Mouse (Mus musculus) MEL (cell line): ENCODE data around the gene Serpinb9. TPM values are rescaled to one million over a fixed set of nuclear protein-coding genes. Genes with fewer than 3 reads are reported as not detected.

Experiments
- DNase-seq: peaks from one replicate; pipeline ENCODE4 v3.0.0; 2011; ENCODE audit warnings: low read depth, low spot score
- H3K27ac ChIP-seq: 2 replicates; pipeline ENCODE4 v1.5.1; 2012; ENCODE audit warnings: low read depth, mild to moderate bottlenecking, control low read depth, low read length, moderate library complexity; ENCODE audit not compliant: control insufficient read depth
- H3K27me3 ChIP-seq, 2 experiments: fragments of 150-350 bp in 1 of 2; sonication (generic) in 1 of 2; 2 replicates each; pipeline ENCODE4 v1.6.1; 2012; ENCODE audit warnings: low read length in 2 of 2, mild to moderate bottlenecking in 2 of 2, improper control_type of control experiment in 1 of 2, moderate library complexity in 1 of 2; ENCODE audit not compliant: insufficient read depth in 2 of 2, control insufficient read depth in 1 of 2
- H3K36me3 ChIP-seq, 2 experiments: 2 replicates each; pipeline ENCODE4 v1.6.1; 2012 to 2014; ENCODE audit warnings: low read length in 2 of 2, improper control_type of control experiment in 1 of 2, inconsistent platforms in 1 of 2, mild to moderate bottlenecking in 1 of 2; ENCODE audit not compliant: insufficient read depth in 2 of 2, control insufficient read depth in 1 of 2
- H3K4me1 ChIP-seq, 2 experiments: fragments of 150-350 bp in 1 of 2; sonication (generic) in 1 of 2; 2 replicates each; pipeline ENCODE4 v1.6.1; 2012; ENCODE audit warnings: low read length in 2 of 2, improper control_type of control experiment in 1 of 2, mild to moderate bottlenecking in 1 of 2; ENCODE audit not compliant: insufficient read depth in 2 of 2, control insufficient read depth in 1 of 2
- H3K4me3 ChIP-seq, 2 experiments: fragments of 150-350 bp in 1 of 2; sonication (generic) in 1 of 2; 2 replicates each; pipeline ENCODE4 v1.5.1; 2012; ENCODE audit warnings: low read depth in 2 of 2, low read length in 2 of 2, mild to moderate bottlenecking in 2 of 2, moderate library complexity in 2 of 2, control low read depth in 1 of 2, improper control_type of control experiment in 1 of 2; ENCODE audit not compliant: control insufficient read depth in 1 of 2, insufficient read depth in 1 of 2
- H3K79me2 ChIP-seq: 2 replicates; pipeline ENCODE4 v1.6.1; 2012; ENCODE audit warnings: mild to moderate bottlenecking, low read length, moderate library complexity; ENCODE audit not compliant: control insufficient read depth, poor library complexity, insufficient read depth
- H3K9ac ChIP-seq: 2 replicates; pipeline ENCODE4 v1.6.1; 2012; ENCODE audit warnings: low read depth, mild to moderate bottlenecking, control low read depth, low read length, moderate library complexity; ENCODE audit not compliant: control insufficient read depth, poor library complexity, severe bottlenecking
- H3K9me3 ChIP-seq: fragments of 150-350 bp; sonication (generic); replicated peaks from 2 replicates; pipeline ENCODE4 v1.6.1; 2012; ENCODE audit warnings: mild to moderate bottlenecking, low read length, improper control_type of control experiment, moderate library complexity; ENCODE audit not compliant: insufficient read depth
- CHD2 ChIP-seq: IDR thresholded peaks from 2 replicates; pipeline ENCODE4 v1.6.1; 2011; ENCODE audit warnings: low read length, improper control_type of control experiment
- E2F4 ChIP-seq: IDR thresholded peaks from 2 replicates; pipeline ENCODE4 v1.6.1; 2011; ENCODE audit warnings: low read depth, low read length, improper control_type of control experiment, borderline replicate concordance
- ELF1 ChIP-seq: IDR thresholded peaks from 2 replicates; pipeline ENCODE4 v1.6.1; 2014; ENCODE audit warnings: low read depth, mild to moderate bottlenecking, inconsistent platforms, low read length, improper control_type of control experiment, moderate library complexity
- EP300 ChIP-seq, 2 experiments: IDR thresholded peaks; 2 replicates each; pipeline ENCODE4 v1.6.1; 2011; ENCODE audit warnings: improper control_type of control experiment in 2 of 2, low read length in 2 of 2, low read depth in 1 of 2, mild to moderate bottlenecking in 1 of 2
- ETS1 ChIP-seq: IDR thresholded peaks from 2 replicates; pipeline ENCODE4 v1.6.1; 2012; ENCODE audit warnings: low read depth, mild to moderate bottlenecking, inconsistent platforms, low read length, improper control_type of control experiment, moderate library complexity
- GATA1 ChIP-seq: IDR thresholded peaks from 2 replicates; pipeline ENCODE4 v1.6.1; 2011; ENCODE audit warnings: low read depth, low read length, improper control_type of control experiment
- JUND ChIP-seq: IDR thresholded peaks from 2 replicates; pipeline ENCODE4 v1.6.1; 2011; ENCODE audit warnings: low read depth, mild to moderate bottlenecking, improper control_type of control experiment, low read length
- MAX ChIP-seq: IDR thresholded peaks from 2 replicates; pipeline ENCODE4 v1.6.1; 2011; ENCODE audit warnings: low read length, improper control_type of control experiment
- MAZ ChIP-seq: IDR thresholded peaks from 2 replicates; pipeline ENCODE4 v1.6.1; 2012; ENCODE audit warnings: low read depth, mild to moderate bottlenecking, inconsistent platforms, low read length, improper control_type of control experiment
- MYB ChIP-seq: IDR thresholded peaks from 2 replicates; pipeline ENCODE4 v1.6.1; 2011; ENCODE audit warnings: mild to moderate bottlenecking, low read depth, low read length, improper control_type of control experiment
- RAD21 ChIP-seq: IDR thresholded peaks from 2 replicates; pipeline ENCODE4 v1.6.1; 2011; ENCODE audit warnings: mild to moderate bottlenecking, low read depth, low read length, improper control_type of control experiment
- RCOR1 ChIP-seq: IDR thresholded peaks from 2 replicates; pipeline ENCODE4 v1.6.1; 2012; ENCODE audit warnings: low read depth, mild to moderate bottlenecking, inconsistent platforms, low read length, improper control_type of control experiment
- TAL1 ChIP-seq: IDR thresholded peaks from 2 replicates; pipeline ENCODE4 v1.6.1; 2012; ENCODE audit warnings: mild to moderate bottlenecking, inconsistent platforms, low read length, moderate library complexity, mixed read lengths
- TBP ChIP-seq: IDR thresholded peaks from 2 replicates; pipeline ENCODE4 v1.8.0; 2011; ENCODE audit warnings: low read depth, low read length, improper control_type of control experiment
- UBTF ChIP-seq: IDR thresholded peaks from 2 replicates; pipeline ENCODE4 v1.6.1; 2012; ENCODE audit warnings: low read depth, mild to moderate bottlenecking, inconsistent platforms, low read length, improper control_type of control experiment, moderate library complexity, borderline replicate concordance; ENCODE audit not compliant: insufficient read depth
- ZKSCAN1 ChIP-seq: IDR thresholded peaks from 2 replicates; pipeline ENCODE4 v1.6.1; 2012; ENCODE audit warnings: low read depth, mild to moderate bottlenecking, inconsistent platforms, low read length, improper control_type of control experiment, moderate library complexity
- ZMIZ1 ChIP-seq: IDR thresholded peaks from 2 replicates; pipeline ENCODE4 v1.6.1; 2012; ENCODE audit warnings: low read depth, mild to moderate bottlenecking, inconsistent platforms, low read length, improper control_type of control experiment, moderate library complexity
- ZNF384 ChIP-seq: IDR thresholded peaks from 2 replicates; pipeline ENCODE4 v1.6.1; 2012; ENCODE audit warnings: low read depth, mild to moderate bottlenecking, inconsistent platforms, low read length, improper control_type of control experiment
- polyA plus RNA-seq, 2 experiments: library from polyadenylated mRNA; stranded (reverse) in 1 of 2; unstranded in 1 of 2; fragments of >175 nt in 1 of 2; fragments of >200 nt in 1 of 2; gene quantifications; 2 replicates each; pipeline versions ENCODE4 v1.2.1 to v1.2.4; 2012; ENCODE audit warnings: low replicate concordance in 2 of 2, low read depth in 1 of 2; ENCODE audit not compliant: insufficient read length in 2 of 2, insufficient read depth in 1 of 2, missing spikeins in 1 of 2
- total RNA-seq: library from RNA; depleted of rRNA; stranded (reverse); fragments of 300-350 nt; gene quantifications from 2 replicates; pipeline ENCODE4 v1.2.3, GENCODE M21; 2012; rRNA removed

Serpinb9 gene
- total and polyA plus RNA-seq, 3 experiments, result 1.6 to 2.9 TPM; not detected in 1

DNA sequence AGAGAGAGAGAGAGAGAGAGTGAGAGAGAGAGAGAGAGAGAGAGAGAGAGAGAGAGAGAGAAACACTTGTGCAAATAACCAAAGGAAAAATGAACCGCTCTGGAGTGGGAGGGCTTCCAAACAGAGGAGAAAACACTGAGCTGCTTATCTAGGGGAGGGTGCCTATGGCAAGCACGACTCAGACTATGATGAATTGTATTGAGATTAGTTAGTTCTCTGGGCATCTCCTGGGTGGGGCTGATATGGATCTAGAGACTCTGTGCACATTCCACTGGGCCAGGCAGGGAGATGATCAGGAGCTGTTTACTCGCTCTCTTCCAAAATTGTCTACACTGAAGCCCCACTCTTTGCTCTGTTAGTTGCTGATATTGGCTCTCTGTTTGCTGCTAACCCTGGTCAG, 48.6 kb downstream of the Serpinb9 start:
- Histone ChIP-seq H3K36me3 (no peaks in the 10 kb centered on the region), H3K27ac (no peak overlapping the region), H3K9ac (no peak overlapping the region)
- no peak for TF ChIP-seq MAZ
- TF ChIP-seq TBP, result no peak
- no peak for TF ChIP-seq MAX
- no peak for TF ChIP-seq ZNF384
- TF ChIP-seq TAL1, result no peak
- TF ChIP-seq, all 39 proteins: peak for 0
- no peaks in the 10 kb centered on the region for H3K4me1 ChIP-seq
- DNase-seq, result no peak
- no peak overlapping the region for H3K4me3 ChIP-seq
- no peaks in the 10 kb centered on the region for H3K27me3 ChIP-seq
- no peaks in the 10 kb centered on the region for H3K9me3 ChIP-seq
- no peaks in the 10 kb centered on the region for H3K79me2 ChIP-seq

DNA sequence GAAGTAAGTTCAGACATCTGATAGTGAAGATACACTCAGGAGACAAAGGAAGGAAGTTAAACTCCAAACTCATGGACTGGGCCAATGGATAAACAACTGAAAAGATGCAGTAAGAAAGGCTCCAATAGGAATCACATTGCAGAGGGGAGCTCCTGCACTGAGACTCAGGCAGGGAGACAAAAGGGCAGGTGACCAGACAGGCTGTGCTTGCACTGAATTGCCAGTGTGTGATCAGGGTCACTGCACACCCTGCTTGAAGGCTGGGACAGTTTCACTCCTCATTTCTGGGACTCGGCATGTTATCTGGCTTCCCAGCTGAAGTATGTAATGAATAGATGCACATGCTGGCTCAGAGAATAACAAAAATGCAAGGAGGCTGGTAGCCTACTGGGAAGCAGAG, 60.0 kb downstream of the Serpinb9 start:
- TF ChIP-seq JUND, result no peak
- TF ChIP-seq ELF1, result no peak
- no peak for TF ChIP-seq CHD2
- no peak for TF ChIP-seq ZKSCAN1
- no peak for TF ChIP-seq E2F4
- no peak for TF ChIP-seq GATA1
- no peak for TF ChIP-seq RCOR1
- no peak for TF ChIP-seq MYB
- no peak for TF ChIP-seq ZMIZ1
- TF ChIP-seq UBTF, result no peak
- no peak for TF ChIP-seq RAD21
- no peak for TF ChIP-seq MAZ
- no peak for TF ChIP-seq EP300 (IDR thresholded peaks at IDR 0.05; ENCODE audit: low read depth in 1 of 2, low read length in 2 of 2)
- TF ChIP-seq ETS1, result no peak
- TF ChIP-seq MAX, result no peak
- DNase-seq, result no peak
- H3K9me3 ChIP-seq, result no peaks in the 10 kb centered on the region
- no peaks in the 10 kb centered on the region for H3K36me3 ChIP-seq
- H3K4me3 ChIP-seq, result no peak overlapping the region
- H3K27ac ChIP-seq, result no peak overlapping the region
- no peaks in the 10 kb centered on the region for H3K4me1 ChIP-seq
- no peaks in the 10 kb centered on the region; a peak in 2 of 4 replicates for H3K27me3 ChIP-seq
- H3K79me2 ChIP-seq, result no peaks in the 10 kb centered on the region
- H3K9ac ChIP-seq, result no peak overlapping the region

Other genes starting within 250 kb of the Serpinb9 start
- gene Mylk4, start 219.3 kb upstream of the Serpinb9 start, total RNA-seq, result not detected in 2 replicates
- gene Mylk4, start 219.3 kb upstream of the Serpinb9 start, polyA plus RNA-seq, result not detected
- gene Wrnip1, start 201.2 kb upstream of the Serpinb9 start, total RNA-seq, result 50.4 and 50.6 TPM in 2 replicates
- 10 to 100 TPM in 1 of 2 experiments, not detected in 1; 38.8 TPM for gene Wrnip1, start 201.2 kb upstream of the Serpinb9 start, polyA plus RNA-seq
- 8.3 and 10.4 TPM in 2 replicates for gene D930007J09Rik, start 200.4 kb upstream of the Serpinb9 start, total RNA-seq
- not detected for gene D930007J09Rik, start 200.4 kb upstream of the Serpinb9 start, polyA plus RNA-seq
- gene Serpinb1a, start 152.1 kb upstream of the Serpinb9 start, total RNA-seq, result 2.7 and 3.6 TPM in 2 replicates
- 1 to 10 TPM in 1 of 2 experiments, not detected in 1; 6.8 TPM for gene Serpinb1a, start 152.1 kb upstream of the Serpinb9 start, polyA plus RNA-seq
- gene Serpinb1c, start 105.0 kb upstream of the Serpinb9 start, total RNA-seq, result not detected in 2 replicates
- gene Serpinb1c, start 105.0 kb upstream of the Serpinb9 start, polyA plus RNA-seq, result not detected
- 0.20 and 0.27 TPM in 2 replicates for gene Serpinb6b, start 38.0 kb upstream of the Serpinb9 start, total RNA-seq
- 1 to 10 TPM in 1 of 2 experiments, not detected in 1; 1.2 TPM for gene Serpinb6b, start 38.0 kb upstream of the Serpinb9 start, polyA plus RNA-seq
- gene Serpinb9b, start 24.2 kb downstream of the Serpinb9 start, total RNA-seq, result 1.5 and 2.3 TPM in 2 replicates
- gene Serpinb9b, start 24.2 kb downstream of the Serpinb9 start, polyA plus RNA-seq, result 1 to 10 TPM in 1 of 2 experiments, not detected in 1; 3.9 TPM
- not detected in 2 replicates for gene Serpinb1b, start 75.3 kb downstream of the Serpinb9 start, total RNA-seq
- not detected for gene Serpinb1b, start 75.3 kb downstream of the Serpinb9 start, polyA plus RNA-seq
- not detected in 2 replicates for gene Serpinb9c, start 156.5 kb downstream of the Serpinb9 start, total RNA-seq
- not detected for gene Serpinb9c, start 156.5 kb downstream of the Serpinb9 start, polyA plus RNA-seq
- not detected in 2 replicates for gene Serpinb9d, start 189.7 kb downstream of the Serpinb9 start, total RNA-seq
- gene Serpinb9d, start 189.7 kb downstream of the Serpinb9 start, polyA plus RNA-seq, result not detected
- not detected in 2 replicates for gene Serpinb9e, start 246.4 kb downstream of the Serpinb9 start, total RNA-seq
- not detected for gene Serpinb9e, start 246.4 kb downstream of the Serpinb9 start, polyA plus RNA-seq